In the genomic region with DNA sequence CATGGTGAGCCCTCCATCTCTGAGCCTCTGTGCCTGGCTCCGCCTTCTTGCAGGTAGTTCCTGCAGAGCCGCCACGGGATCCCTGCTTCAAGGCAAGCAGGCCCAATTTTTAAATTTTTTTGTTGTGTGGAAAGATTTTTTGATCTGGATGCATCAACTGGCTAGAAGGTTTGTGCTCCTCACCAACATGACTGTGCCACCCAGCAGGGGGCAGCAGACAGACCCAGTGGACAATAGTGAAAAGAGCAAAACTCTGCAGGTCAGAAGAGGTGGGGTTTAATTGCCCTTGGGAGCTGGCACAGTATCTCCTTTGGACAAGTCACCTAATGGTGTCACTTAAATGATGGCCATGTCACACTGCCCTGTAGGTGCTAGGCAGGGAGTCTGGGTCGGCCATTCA, we compare ENCODE assay signal across 8 mouse cellular contexts.
DNase-seq lines count a peak whose midpoint lies in the region.

No protein-coding gene starts in this region.

- peak; percentile 66 to 76 for DNase-seq in urinary bladder, adult 18-20 months (ENCODE audit: low spot score in 2 of 2)
- no peak for DNase-seq in urinary bladder, postnatal 10 days (ENCODE audit: low spot score)
- DNase-seq in brain, adult 2 months (ENCODE audit: low read depth, low spot score), result peak; percentile 76
- DNase-seq in frontal cortex, postnatal 25 days (ENCODE audit: low spot score in 2 of 2), result peak; percentile 58 to 62
- DNase-seq in kidney, postnatal 25 days, result peak; percentile 88 to 93
- peak; percentile 82 to 90 for DNase-seq in lung, adult 18-20 months
- DNase-seq in right cerebral cortex, adult 2 months (ENCODE audit: low spot score in 2 of 2), result peak; percentile 67 to 76
- DNase-seq in urinary bladder, postnatal 36 days (ENCODE audit: low spot score in 2 of 2), result peak; percentile 67 to 85
